Mouse (Mus musculus) mature B cell (primary cell): ENCODE results near the gene Rnf215.
"Not testable (repeated sequence)": the region's sequence is repeated elsewhere in the genome, so short reads cannot be mapped to it uniquely, and the experiment has no call there.

Experiments
- in situ Hi-C: fragments of 300-500 bp; cut with MboI; formaldehyde crosslinking; loops from 2 replicates; pipeline ENCODE4 v1.14.3; 2019

The Rnf215 gene

DNA sequence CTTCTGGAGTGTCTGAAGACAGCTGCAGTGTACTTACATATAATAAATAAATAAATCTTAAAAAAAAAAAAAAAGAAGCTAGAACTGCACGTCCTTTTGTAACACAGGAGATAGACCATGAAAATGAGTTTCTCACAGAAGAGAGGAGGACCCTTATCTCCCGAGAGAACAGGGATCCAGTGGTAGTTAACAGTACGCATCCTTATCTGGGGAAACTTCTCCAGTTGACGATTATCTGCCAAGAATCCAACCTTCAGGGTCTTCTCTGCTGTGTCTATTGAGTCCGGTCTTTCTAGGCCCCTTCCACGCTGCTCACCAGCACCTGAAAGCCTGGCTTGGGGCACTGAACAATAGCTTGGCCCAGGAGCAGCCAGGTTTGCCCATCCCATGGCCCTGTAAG, 21.0 kb upstream of the Rnf215 start:
- in situ Hi-C loops = no loop called here

DNA sequence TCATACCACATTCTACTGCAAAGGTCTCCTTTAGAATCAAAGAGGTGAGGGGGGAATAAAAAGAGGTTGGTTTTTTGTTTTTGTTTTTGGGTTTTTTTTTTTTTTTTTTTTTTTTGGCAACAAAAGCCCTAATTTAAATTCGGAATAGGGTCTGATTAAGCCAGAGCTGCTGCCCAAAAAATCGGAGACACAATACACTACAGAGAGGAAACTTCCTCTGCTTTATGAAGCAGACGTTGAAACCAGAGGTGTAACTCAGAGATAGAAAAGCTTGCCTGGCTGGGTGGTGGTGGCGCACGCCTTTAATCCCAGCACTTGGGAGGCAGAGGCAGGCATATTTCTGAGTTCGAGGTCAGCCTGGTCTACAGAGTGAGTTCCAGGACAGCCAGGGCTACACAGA, 20.5 kb upstream of the Rnf215 start:
- in situ Hi-C loops = not testable (repeated sequence)

DNA sequence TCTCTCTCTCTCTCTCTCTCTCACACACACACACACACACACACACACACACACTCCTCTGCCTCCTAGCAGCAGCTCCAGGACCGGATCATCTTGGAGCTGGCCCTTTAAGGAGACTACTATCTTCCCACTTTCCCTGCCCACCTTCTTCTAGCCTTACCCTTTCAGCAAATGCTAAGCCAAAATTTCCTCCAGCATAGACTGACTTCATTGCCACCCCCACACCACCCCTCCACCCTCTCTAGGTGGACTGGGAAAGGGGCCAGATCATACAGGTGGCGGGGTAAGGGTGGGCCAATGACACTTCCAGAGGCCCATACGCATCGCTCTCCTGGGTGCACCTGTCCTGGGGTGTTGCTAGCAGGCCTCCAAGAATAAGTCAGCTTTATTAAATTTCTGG, 19.6 kb upstream of the Rnf215 start:
- in situ Hi-C loops = no loop called here

DNA sequence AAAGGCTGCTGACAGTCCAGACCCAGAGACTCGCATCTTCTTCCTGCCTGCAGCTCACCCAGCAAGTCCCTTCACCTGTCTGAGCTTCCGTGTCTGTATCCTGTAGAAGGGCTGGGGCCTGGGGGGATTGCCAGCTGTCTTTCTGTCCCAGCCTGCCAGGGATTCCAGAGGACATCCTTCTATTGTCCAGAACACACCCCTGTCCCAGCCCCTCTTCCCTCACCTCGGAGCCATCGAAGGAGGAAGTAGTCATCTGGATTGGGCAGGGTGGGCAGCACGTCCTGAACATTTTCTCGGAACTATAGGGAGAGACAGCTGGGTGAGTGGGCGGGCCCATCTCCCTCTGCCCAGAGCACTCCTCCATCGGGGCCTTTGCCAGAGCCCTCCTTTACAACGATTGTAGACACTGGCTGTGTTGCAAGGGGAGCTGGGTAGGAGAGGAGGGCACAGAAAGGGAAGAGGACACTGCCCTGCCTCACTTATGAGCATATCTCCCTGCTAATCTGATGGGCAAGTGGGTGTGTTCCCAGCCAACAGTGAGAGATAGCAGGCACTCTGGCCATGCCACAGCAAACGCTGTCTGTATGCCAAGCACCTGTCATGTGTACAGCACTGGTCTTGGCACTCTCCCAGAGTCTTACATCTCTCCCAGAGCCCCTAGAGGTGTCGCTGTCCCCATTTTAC, 18.4 kb upstream of the Rnf215 start:
- in situ Hi-C loops = no loop called here

DNA sequence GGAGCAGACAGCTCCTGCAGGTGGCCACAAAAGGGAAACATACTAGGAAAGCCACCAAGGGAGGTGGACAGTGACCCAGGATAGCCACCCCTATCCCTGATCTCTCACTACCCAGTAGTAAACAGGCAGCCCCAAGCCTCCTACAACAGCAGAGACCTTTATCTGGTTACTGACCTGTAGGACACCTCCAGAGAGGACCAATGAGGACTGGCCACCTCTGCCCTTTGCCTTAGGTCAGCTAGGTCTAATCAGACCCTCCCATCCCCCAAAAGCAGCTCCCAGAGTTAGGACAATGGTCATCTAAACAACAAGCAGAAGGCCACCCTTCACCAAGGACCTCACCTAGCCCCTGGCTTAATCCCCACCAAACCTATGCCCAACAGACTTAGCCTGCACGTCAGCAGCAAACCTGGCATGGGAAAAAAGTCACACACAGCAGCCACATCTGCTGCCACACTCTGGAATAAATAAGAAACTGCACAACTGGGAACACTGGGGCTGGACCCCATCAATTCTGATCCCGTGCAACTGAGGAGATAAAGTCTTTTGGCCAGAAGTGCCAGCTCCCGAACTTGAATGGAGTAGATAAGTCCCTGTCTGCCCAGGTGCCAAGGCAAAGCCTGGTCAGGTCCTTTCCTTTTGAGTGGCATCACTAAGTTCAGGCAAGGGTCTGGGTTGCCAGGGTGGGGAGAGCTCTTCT, 17.5 kb upstream of the Rnf215 start:
- in situ Hi-C loops = no loop called here

DNA sequence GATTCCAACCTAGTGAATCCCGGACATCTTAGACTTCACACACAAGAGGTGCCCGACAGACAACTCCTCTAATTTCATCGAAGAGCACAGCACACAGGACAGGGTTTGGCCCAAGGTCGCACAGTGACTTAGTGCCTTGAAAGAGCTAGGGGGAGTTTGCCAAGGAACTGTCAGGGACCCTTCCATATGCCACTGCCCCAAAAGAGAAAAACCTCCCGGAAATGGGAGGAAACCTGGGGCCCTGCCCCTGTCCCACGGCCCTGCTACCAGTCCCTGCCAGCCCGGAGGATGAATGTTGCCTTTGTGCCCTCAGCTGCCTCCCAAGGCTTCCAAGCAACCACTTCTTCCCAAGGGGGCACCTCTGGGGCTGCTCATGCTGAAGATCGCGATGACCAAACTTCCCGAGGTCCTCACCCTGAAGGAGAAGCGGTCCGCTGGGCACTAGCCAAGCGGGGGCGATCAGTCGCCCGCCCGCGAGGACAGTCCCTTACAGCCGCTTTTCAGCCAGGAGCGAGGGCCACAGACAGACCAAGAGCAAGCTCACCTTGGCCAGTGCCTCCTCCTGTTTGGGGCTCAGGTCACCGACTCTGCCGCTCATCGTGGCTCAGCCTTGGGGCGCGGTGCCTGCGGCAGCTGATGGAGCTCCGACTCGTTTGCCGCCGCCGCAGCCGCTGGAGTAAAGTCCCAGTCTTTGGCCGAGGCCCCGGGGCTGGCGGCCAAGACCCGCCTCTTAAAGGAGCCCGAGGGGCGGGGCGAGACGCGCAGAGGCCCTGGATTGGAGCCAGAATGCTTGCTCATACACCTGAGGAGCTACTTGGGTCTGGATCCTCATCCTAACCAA, 16.7 kb upstream of the Rnf215 start:
- in situ Hi-C loops = no loop called here

DNA sequence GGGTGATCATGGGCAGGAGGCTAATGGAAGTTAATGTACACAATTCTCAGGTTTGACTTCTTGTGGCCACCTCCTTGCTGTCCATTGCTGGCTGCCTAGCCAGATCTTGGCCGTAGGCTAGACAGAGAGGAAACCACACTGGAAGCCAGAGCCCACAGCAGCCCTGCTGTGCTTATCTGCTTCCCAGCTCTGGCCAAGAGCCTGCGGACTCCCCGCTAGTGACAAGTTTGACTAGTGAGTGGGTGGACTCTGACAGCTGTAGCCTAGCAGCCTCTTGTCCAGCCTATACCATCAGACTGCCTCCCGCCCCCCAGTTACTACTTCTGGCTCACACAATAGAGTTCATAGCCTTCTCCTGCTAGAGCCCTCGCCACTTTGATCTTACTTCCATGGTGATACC, 15.4 kb upstream of the Rnf215 start:
- in situ Hi-C loops = no loop called here

DNA sequence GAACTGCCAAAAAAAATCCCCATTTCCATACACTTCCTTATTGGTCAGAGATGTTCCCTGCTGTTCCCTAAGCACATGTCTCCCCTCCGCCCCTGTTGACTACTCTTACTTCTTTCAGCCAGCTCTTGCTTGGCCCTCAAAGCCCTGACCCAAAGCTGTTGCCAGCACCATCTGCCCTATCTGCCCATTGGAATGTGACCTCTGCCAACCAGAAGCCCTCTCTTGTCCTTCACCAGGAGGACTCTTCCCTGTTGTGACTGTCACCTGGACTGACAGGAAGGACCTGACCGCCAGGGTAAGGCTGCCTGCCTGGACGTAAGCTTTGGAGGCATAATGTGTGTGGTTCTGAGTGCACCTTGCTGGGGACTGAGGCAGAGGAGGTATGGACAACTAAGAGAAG, 13.3 kb upstream of the Rnf215 start:
- in situ Hi-C loops = no loop called here

DNA sequence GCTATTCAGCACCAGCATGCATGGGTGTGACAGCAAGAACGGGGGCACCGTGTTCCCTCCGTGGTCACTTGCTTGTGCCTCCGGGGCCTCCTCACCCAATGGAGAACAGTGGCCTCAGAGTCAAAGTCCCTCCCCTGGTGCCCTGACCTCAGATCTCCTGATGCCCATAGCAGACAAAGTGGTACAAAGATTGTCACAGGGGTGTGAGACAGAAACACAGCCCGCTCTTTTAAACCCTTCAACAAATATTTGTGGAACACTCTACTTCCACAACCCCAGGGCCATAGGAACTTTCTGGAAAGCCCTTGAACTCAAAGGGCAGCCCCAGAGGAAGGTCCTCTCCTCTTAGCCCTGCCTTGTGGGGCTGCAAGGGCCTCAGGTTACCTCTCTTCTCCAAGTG, 12.8 kb upstream of the Rnf215 start:
- in situ Hi-C loops = no loop called here

DNA sequence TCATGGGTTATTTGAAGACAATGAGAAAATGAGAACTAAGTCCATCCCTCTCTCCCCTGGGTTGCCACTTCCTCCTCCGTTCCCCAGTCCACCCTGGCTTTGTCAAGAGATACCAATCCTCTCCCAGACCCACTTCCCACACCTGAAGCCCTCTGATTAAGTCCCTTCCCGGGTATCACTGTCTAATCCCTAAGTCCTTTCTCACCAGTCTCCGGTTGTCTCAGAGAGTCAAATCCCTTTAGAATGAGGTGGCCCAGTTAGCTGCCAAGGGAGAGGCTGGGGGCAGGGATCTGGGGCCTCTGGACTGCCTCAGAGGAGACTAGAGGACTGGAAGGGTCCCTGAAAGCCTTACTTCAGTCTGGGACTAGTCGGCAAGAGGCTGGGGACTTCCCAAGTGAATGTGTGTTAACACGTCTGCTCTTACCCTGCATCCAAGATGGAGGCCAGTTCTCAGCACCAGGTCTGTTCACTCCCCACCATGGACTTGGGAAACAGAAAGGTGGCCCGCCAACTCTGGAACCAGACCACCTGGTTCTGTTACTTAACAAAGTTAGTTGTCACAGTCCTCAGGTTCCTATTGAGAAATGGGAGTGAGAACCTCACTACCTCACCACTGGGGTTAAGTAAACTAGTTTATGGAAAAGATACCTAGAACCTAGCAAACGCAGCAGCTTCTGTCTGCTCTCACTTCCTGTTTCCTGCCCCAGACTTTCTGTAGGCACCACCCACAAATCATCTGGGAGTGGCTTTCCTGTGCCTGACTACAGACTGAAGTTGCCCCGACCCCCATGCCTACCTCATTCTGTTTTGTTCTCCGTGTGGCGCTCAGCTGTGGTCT, 12.0 kb upstream of the Rnf215 start, which contains the start of gene Sec14l2:
TSS of gene Sec14l2 (minus strand) at position 674 of the 838 bp plus-strand sequence.
- in situ Hi-C loops = no loop called here

DNA sequence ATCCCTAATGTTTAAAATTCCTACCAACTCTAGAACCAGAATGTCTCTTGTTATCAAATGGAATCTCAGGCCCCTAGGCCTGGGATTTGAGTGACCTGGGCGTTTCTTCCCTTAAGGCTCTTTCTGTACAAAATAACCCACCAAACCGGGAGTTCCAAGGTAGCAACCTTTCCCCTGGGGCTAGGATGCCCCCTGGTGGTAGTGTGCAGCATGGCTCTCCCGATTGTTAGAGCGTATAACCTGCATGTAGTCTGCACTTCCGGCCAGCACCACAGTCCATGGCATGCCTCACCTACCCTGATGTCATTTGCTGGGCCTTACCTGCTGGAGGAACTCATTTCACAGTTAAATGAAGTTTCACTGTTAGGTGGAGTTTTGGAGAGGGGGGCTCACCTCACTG, 11.1 kb upstream of the Rnf215 start:
- in situ Hi-C loops = no loop called here

DNA sequence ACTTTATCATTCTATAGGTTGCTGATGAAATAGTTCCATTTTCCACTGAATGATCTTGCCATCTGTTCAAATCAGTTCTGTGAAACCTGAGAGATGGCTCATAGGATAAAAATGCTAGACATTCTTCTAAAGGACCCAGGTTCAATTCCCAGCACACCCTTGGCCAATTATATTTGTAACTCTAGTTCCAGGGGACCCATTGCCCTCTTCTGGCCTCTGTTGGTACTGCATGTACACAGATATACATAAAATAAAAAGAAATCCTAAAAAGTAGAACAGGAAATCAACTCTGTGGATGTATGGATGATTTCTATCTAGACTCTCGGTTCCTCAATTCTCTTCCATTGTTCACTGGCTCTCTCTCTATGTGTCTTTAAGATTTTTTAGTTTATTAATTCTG, 7.9 kb upstream of the Rnf215 start:
- in situ Hi-C loops = no loop called here

DNA sequence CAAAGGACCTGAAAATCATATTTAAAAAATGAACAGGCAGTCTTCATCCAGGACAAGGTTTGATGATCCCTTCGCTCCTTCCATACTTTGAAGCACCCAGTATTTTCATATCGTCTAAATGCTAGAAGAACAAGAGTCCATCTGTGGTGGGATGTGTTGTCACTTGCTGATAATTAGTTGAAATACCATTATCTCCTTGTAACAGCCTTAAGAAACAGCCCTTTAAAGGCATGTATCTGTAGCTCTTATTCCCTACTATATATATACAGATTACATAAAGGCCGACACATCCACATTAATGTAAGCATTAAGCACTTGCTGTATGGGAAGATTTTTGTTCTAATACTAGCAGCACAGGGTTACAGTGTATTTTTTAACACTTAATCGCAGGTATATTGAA, 6.5 kb upstream of the Rnf215 start:
- in situ Hi-C loops = not testable (repeated sequence)

DNA sequence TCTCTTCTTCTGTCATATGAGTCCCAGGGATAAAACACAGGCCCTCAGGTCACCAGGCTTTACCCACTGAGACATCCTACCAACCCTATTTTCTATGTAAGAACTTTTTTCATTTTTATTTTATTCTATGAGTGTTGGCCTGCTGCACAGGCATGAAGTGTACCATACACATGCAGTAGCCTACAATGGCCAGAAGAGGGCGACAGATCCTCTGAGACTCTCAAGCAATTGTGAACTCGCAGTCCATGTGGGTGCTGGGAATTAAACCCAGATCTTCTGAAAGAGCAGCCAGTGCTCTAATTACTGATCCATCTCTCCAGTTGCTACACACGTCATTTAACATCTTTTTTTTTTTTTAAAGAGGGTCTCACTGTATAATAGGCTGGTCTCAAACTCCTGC, 1.6 kb upstream of the Rnf215 start:
- in situ Hi-C loops = no loop called here

DNA sequence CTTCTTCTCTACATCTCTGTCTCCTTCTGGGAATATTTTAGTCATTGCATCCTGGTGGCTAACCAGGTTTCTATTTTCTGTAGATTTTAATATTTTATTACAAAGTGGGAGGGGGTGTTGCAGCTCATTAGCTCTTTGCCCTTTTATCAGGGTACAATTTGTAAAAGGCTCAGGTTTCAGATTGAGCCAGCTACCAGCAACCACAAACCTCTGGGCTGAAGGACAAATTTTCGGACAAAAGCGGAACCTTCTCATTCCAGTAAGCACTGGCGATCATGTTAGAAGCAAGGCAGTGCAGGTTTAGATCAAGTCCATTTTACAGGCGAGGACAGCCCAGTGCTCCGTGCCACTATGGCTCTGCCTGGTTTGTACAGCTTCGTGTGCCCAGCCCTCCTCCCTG, 602 bp upstream of the Rnf215 start:
- in situ Hi-C loops = no loop called here

DNA sequence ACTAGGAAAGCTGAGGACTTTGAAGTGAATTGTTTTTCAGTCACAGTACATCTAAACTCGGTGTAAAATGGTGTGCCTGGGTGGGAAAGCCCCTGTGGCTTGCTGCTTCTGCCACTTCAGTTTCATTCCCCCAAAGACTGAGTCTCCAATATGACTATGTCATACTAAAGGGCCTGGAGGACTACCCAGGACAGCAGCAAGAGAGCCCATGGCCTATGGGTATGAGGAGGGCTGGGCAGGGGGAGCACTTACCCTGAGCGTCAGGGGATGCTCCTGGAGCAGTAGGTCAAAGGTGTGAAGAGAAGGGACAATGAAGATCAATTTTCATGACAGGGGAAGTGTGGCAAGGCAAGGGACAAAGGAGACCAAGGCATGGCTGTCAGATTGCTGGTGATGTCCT, 4.0 kb downstream of the Rnf215 start:
- in situ Hi-C loops = no loop called here

DNA sequence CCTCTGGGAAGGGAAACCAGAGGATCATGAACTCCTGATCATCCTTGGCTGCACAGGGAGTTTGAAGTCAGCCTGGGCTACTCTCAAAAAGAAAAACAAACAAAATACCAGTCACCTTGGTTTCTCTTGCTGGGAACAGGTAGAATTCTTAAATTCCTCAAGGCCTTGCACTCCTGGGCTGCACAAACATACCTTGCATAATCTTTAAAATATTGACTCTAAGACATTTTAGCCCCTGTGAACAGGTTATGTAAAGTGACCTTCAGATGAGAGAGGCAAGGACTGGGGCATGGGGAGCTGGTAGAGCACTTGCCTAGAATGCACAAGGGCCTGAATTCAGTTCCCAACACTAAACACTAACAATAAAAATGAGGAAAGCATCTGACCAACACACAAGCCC, 6.5 kb downstream of the Rnf215 start:
- in situ Hi-C loops = no loop called here

DNA sequence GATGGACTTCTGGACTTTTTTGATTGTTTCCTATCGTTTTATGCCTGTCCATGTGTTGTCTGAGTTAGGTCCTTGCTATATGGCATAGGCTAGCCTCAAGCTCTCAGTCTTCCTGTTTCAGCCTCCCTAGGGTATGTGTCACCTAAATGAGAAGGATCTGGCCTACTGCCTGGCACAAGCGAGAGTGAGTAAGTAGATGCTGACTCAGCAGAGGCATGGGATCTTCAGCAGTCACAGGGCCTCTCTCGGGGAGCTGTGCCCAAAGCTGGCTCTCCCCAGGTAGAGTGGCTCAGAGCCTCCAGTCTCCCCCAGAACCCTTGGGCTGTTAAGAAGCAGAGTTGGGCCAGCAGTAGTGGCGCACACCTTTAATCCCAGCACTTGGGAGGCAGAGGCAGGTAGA, 7.3 kb downstream of the Rnf215 start:
- in situ Hi-C loops = no loop called here

DNA sequence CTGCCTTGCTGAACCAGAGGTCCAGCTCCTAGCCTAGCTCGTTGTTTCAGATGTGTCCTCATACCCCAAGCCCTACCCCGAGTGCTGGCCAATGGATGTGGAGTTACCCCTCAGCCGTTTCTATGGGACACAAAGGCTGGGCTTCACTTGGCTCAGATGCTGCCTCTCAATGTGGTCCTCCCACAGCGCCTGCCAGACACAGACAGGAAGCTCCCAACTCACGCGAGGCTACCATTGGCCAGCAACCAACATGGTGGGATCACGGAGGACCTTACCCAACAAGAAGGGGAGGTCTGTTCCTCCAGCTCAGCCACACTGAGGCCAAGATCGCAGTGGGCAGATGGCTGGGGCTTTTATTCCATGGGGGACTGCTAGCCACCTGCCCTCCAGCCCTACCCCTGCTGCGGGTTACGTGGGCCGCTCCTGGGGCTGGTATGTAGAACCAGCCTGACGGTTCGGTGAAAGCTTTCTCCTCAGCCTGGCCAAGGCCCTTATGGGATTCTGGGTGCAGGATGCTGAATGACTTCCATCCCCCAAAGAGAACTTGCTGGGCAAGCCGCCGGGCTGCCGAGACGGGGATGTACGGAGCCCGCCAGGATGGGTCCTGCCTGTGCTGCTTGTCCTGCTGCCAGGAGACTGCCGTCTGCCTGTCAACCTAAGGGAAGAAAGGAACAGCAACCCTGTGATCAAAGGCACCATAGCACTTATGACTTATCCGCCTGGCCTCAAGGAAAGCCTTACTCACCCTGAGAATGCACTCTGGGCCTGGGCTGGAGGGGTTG, 8.5 kb downstream of the Rnf215 start:
- in situ Hi-C loops = no loop called here

DNA sequence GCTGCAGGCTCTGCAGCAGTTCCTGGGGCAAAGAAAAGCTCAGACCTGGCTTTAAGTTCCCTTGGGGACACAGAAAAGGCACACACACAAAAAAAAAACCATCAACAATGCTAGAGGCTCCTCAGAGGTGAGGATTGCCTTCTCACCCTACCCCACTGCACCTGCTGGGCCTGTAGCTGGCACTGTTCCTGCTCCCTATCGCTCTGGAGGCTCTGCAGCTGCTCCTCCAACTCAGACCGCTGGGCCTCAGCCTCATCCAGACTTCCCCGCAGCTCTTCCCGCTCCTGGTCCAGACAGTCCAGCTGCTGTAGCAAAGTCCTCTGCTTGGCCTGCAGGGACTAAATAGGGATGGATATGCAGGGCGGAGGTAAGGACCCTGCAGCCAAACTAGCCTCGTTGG, 11.4 kb downstream of the Rnf215 start:
- in situ Hi-C loops = no loop called here

DNA sequence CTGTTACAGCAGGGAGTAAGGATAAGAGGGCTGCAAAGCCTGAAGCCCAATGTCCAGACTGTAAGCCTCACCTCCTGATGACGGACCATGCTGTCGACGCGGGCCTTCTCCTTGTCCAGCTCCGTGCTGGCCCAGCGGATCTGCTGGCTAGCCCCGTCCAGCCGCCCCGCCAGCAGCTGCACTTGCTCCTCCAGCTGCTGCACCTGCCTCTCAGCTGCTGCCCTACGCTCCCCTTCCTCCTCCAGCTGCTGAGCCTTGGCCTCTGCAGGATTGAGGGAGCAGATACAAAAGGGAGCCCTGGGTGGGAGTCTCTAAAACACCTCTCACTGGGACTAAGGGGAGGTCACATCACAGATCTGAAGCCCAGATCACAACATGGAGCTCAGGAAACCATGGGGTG, 12.1 kb downstream of the Rnf215 start:
- in situ Hi-C loops = no loop called here
